Mouse (Mus musculus) limb, embryonic 14.5 days (tissue): ENCODE data around the gene Kif26b. TPM values are rescaled to one million over a fixed set of nuclear protein-coding genes. Genes with fewer than 3 reads are reported as not detected.

Experiments used
- ATAC-seq: fragments of 200-750 bp; cut with Nextera tagmentation; 2 replicates; pipeline ENCODE4 v1.8.0; 2017; ENCODE audit warnings: low read depth, moderate number of reproducible peaks, moderate TSS enrichment; ENCODE audit not compliant: low FRiP score
- DNase-seq: peaks from one replicate; pipeline ENCODE4 v3.0.0-alpha.2; 2015; ENCODE audit warnings: low spot score
- H3K27ac ChIP-seq: fragments of 300-500 bp; sonication (generic); replicated peaks from 2 replicates; pipeline ENCODE4 v1.5.1; 2014; ENCODE audit warnings: low read depth, mild to moderate bottlenecking, low read length, moderate library complexity, mixed read lengths
- H3K27me3 ChIP-seq: fragments of 300-500 bp; sonication (generic); 2 replicates; pipeline ENCODE4 v1.6.1; 2014; ENCODE audit warnings: low read length, mixed read lengths; ENCODE audit not compliant: control insufficient read depth, insufficient read depth
- H3K36me3 ChIP-seq: fragments of 300-500 bp; sonication (generic); 2 replicates; pipeline ENCODE4 v1.6.1; 2014; ENCODE audit warnings: mild to moderate bottlenecking, low read length, moderate library complexity, mixed read lengths; ENCODE audit not compliant: control insufficient read depth, insufficient read depth
- H3K4me1 ChIP-seq: fragments of 300-500 bp; sonication (generic); 2 replicates; pipeline ENCODE4 v1.6.1; 2014; ENCODE audit warnings: antibody characterized with exemption, low read length, mixed read lengths; ENCODE audit not compliant: control insufficient read depth, insufficient read depth
- H3K4me2 ChIP-seq: fragments of 300-500 bp; sonication (generic); replicated peaks from 2 replicates; pipeline ENCODE4 v1.6.1; 2014; ENCODE audit warnings: low read depth, mild to moderate bottlenecking, low read length, moderate library complexity; ENCODE audit not compliant: severe bottlenecking
- H3K4me3 ChIP-seq: fragments of 300-500 bp; sonication (generic); replicated peaks from 2 replicates; pipeline ENCODE4 v1.5.1; 2014; ENCODE audit warnings: low read length
- H3K9ac ChIP-seq: fragments of 300-500 bp; sonication (generic); 2 replicates; pipeline ENCODE4 v1.6.1; 2014; ENCODE audit warnings: mild to moderate bottlenecking, low read depth, low read length, moderate library complexity; ENCODE audit not compliant: severe bottlenecking
- H3K9me3 ChIP-seq: fragments of 300-500 bp; sonication (generic); 2 replicates; pipeline ENCODE4 v1.6.1; 2016; ENCODE audit warnings: low read length; ENCODE audit not compliant: control insufficient read depth
- POLR2A ChIP-seq: fragments of 200-500 bp; IDR thresholded peaks from 2 replicates; pipeline ENCODE4 v1.8.0; 2012; ENCODE audit warnings: inconsistent platforms, mild to moderate bottlenecking, moderate library complexity, borderline replicate concordance; ENCODE audit not compliant: insufficient read depth, insufficient read length; ENCODE audit errors: extremely low read depth
- WGBS: fragments of 180-500 bp; shearing (Covaris S2); extraction: QIAGEN DNeasy Blood & Tissue Kit; methylation state at CpG from one replicate; pipeline ENCODE4 v1.1.7; 2014; 5-methylcytosine and 5-hydroxymethylcytosine counted together
- polyA plus RNA-seq, 2 experiments: library from polyadenylated mRNA; depleted of rRNA in 1 of 2; stranded (reverse) in 1 of 2; unstranded in 1 of 2; fragments of >200 nt; fragmentation: Nextera tagmentation in 1 of 2; extraction: Ambion mirVana in 1 of 2; gene quantifications; 2 replicates each; pipeline versions ENCODE4 v1.2.1 to v1.2.3; 2012 to 2014

Kif26b gene
- polyA plus RNA-seq, 2 experiments, result 8.7 to 8.8 TPM

DNA sequence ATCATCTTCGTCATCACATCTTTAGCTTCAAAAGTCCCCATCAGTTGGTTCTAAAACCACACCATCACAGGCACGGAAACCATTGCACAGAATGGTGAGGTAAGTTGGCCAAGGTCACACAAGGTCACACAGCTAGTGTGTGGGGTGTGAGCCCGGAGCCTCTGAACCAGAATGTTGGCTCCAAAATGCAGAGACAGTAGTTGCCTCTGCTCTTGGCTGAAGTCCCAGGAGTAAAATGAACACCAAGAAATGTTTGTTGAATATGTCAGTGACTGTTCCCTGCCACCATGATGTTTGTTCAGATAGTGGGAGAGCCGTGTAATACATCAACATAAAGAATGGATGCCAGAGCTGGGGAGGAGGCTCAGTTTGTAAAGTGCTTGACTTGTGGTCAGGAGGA is 193.9 kb downstream of the Kif26b start:
- Histone ChIP-seq H3K4me3 (no peak overlapping the region), H3K4me2 (no peak overlapping the region), H3K27ac (no peak overlapping the region), H3K9me3 (no peaks in the 10 kb centered on the region), H3K36me3 (no peaks in the 10 kb centered on the region), H3K9ac (no peak overlapping the region), H3K27me3 (no peaks in the 10 kb centered on the region; the same call in 1 of the 2 replicates), H3K4me1 (peaks cover 2% of the 10 kb centered on the region)
- WGBS, result 87% methylated on average over 4 of the region's 4 CpGs
- DNase-seq (no peak), ATAC-seq (no peak)
- no peak for TF ChIP-seq POLR2A

DNA sequence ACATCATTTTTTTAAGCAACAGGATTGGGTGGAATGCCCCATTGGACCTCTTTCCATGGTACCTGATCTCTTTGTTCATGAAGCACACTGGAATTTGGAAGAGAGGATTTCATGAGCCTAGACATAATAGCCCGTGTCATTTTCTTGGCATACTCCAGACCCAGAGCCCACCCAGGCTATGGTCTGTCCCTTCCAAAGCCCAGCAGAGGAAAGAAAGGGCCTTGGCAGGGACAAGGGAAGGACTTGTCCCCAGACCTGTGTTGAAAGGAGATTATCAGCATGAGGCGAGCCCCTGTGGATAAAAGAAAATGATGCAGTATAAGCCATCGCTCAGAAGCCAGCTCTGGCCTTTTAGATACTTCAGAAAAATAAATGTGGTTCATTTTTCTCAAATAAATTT is 196.6 kb downstream of the Kif26b start:
- H3K9me3 ChIP-seq, result no peaks in the 10 kb centered on the region
- no peak overlapping the region for H3K4me3 ChIP-seq
- WGBS, result 80% methylated on average over 3 of the region's 3 CpGs
- H3K27ac ChIP-seq, result no peak overlapping the region
- H3K9ac ChIP-seq, result no peak overlapping the region
- no peaks in the 10 kb centered on the region for H3K27me3 ChIP-seq
- no peaks in the 10 kb centered on the region for H3K36me3 ChIP-seq
- H3K4me2 ChIP-seq, result no peak overlapping the region
- DNase-seq (no peak), ATAC-seq (no peak)
- no peak for TF ChIP-seq POLR2A
- H3K4me1 ChIP-seq, result peaks cover 14% of the 10 kb centered on the region

DNA sequence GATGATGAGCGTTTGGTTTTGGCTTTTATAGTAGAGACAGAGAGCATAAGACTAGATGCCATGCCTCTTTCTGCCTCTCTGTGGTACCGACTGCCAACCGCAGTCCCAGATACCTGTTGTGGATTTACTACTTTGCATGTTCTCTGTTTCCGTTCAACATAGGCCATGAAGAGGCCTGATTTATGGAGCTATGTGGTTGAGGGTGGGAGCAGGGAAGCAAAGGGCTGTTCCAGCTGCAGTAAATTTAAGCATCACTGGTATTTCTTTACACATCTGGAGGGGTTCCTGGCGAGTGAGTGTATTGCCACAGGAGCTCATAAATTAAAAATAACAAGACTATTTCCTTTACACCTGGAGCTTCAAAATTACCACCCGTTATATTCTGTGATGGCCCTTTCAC is 199.3 kb downstream of the Kif26b start:
- no peak overlapping the region for H3K9ac ChIP-seq
- WGBS, result 16% methylated on average over 6 of the region's 6 CpGs
- no peaks in the 10 kb centered on the region for H3K27me3 ChIP-seq
- H3K4me3 ChIP-seq, result no peak overlapping the region
- peaks cover 26% of the 10 kb centered on the region for H3K4me1 ChIP-seq
- no peak overlapping the region for H3K27ac ChIP-seq
- ATAC-seq (peak; percentile 66; the same call in 1 of the 2 replicates), DNase-seq (no peak)
- H3K36me3 ChIP-seq, result no peaks in the 10 kb centered on the region
- no peak for TF ChIP-seq POLR2A
- H3K9me3 ChIP-seq, result no peaks in the 10 kb centered on the region
- H3K4me2 ChIP-seq, result no peak overlapping the region

DNA sequence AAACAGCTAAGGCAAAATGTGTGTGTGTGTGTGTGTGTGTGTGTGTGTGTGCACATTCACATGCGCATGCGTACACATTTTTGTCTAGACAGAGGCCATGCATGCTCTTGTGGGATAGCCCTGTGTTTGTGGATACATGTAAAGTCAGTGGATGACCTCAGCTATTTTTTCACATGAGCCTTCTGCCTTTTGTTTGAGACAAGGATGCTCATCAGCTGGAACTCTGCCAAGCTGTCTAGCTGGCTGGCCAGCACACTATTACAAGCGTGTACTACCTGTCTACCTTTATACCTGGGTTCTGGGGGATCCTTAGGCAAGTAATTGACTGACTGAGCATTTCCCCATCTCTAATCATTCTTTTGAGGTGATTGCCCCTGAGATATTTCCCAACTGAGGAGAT is 201.3 kb downstream of the Kif26b start:
- WGBS, result 89% methylated on average over 3 of the region's 3 CpGs
- Histone ChIP-seq H3K36me3 (no peaks in the 10 kb centered on the region), H3K9me3 (no peaks in the 10 kb centered on the region), H3K4me2 (no peak overlapping the region), H3K4me1 (peaks cover 39% of the 10 kb centered on the region), H3K4me3 (no peak overlapping the region), H3K27ac (no peak overlapping the region), H3K9ac (no peak overlapping the region), H3K27me3 (no peaks in the 10 kb centered on the region)
- DNase-seq (no peak), ATAC-seq (no peak)
- no peak for TF ChIP-seq POLR2A

DNA sequence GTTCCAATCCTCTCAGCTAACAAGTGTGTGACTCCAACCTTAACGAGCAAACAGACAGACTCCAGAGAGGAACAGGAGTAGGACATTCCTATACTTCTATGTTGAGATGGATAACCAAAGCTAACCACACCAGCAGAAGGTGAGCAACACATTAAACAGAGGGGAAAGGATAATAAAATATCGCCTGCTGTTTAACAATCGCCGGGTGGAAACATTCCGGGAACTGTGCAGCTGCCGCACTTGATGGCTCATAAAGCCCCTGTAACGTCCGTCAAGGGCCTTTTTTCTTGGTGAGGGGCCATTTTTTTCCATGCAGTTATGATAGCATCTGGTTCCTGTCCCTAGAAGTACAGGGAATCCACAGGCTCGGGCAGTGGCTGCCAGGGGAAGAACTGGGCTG is 204.1 kb downstream of the Kif26b start:
- Histone ChIP-seq H3K4me1 (peaks cover 34% of the 10 kb centered on the region), H3K27ac (no peak overlapping the region)

DNA sequence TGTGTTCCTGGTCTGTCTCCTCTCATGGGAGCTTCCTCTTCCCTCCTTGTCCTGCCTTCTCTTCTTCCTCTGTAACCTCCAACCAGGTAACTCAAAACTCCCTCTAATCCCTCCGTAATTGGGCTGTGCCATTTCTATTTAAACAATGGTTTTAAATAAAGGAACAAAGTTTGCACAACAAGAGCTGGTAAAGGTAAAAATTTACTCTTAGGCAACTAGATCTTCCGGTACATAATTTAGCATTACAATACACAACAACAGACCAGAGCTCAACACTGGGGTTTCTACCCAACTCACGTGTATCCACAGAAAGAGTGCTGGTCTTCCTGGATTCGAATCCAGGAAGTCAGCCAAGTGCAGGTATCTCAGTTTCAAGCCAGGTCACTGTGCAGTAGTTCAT is 205.7 kb downstream of the Kif26b start:
- 87% methylated on average over 4 of the region's 4 CpGs for WGBS
- no peak overlapping the region for H3K4me3 ChIP-seq
- ATAC-seq, result no peak
- H3K9me3 ChIP-seq, result no peaks in the 10 kb centered on the region
- H3K36me3 ChIP-seq, result no peaks in the 10 kb centered on the region
- DNase-seq, result no peak
- no peak overlapping the region for H3K9ac ChIP-seq
- TF ChIP-seq POLR2A, result no peak
- peaks cover 25% of the 10 kb centered on the region for H3K4me1 ChIP-seq
- H3K4me2 ChIP-seq, result no peak overlapping the region
- H3K27me3 ChIP-seq, result no peaks in the 10 kb centered on the region
- no peak overlapping the region for H3K27ac ChIP-seq

More for the DNA sequence above, 204.1 kb downstream of the Kif26b start:
- H3K9me3 ChIP-seq, result no peaks in the 10 kb centered on the region
- DNase-seq (peak; percentile 69), ATAC-seq (peak; percentile 75)
- 7% methylated on average over 9 of the region's 9 CpGs for WGBS
- no peaks in the 10 kb centered on the region for H3K27me3 ChIP-seq
- H3K4me3 ChIP-seq, result no peak overlapping the region
- no peak overlapping the region; the same call in 1 of the 2 replicates for H3K4me2 ChIP-seq
- H3K36me3 ChIP-seq, result no peaks in the 10 kb centered on the region
- no peak for TF ChIP-seq POLR2A
- H3K9ac ChIP-seq, result no peak overlapping the region
